Mouse (Mus musculus) embryo, embryonic 10 days (tissue): ENCODE measurements at regions not wholly inside any gene's neighbourhood (a gene's known extent, or its start where the extent isn't known, plus 50 kb on each side); places are given as distances from the start of the nearest gene placed in this dataset.

Experiments used
- DNase-seq: peaks from one replicate; pipeline ENCODE4 v3.0.0-alpha.2; 2015; ENCODE audit warnings: low spot score

GRCm38 (mm10) chr4:148384251-148385230 is 60.0 kb downstream of the Ubiad1 start:
- DNase-seq: peak; percentile 84

- no peak for DNase-seq
These were observed 64.0 kb downstream of the Ubiad1 start for GRCm38 (mm10) chr4:148380562-148380961.

- DNase-seq: no peak
These were observed 66.1 kb downstream of the Ubiad1 start for GRCm38 (mm10) chr4:148378491-148378890.

GRCm38 (mm10) chr4:148377368-148377767 is 67.2 kb downstream of the Ubiad1 start:
- DNase-seq: peak; percentile 67

GRCm38 (mm10) chr4:148376439-148376838 is 68.1 kb downstream of the Ubiad1 start:
- DNase-seq: peak; percentile 51

- DNase-seq: no peak
These were observed 73.1 kb downstream of the Ubiad1 start for GRCm38 (mm10) chr4:148371489-148371888.

- DNase-seq: no peak
These were observed 76.9 kb downstream of the Ubiad1 start for GRCm38 (mm10) chr4:148367671-148368070.

- peak; percentile 45 for DNase-seq
These were observed 78.0 kb upstream of the Disp3 start for GRCm38 (mm10) chr4:148365804-148366203.

- peak; percentile 18 for DNase-seq
These were observed 75.8 kb upstream of the Disp3 start for GRCm38 (mm10) chr4:148363366-148364121.

GRCm38 (mm10) chr4:148360931-148361330 is 73.2 kb upstream of the Disp3 start:
- no peak for DNase-seq

- DNase-seq: no peak
These were observed 70.6 kb upstream of the Disp3 start for GRCm38 (mm10) chr4:148358336-148358735.

- no peak for DNase-seq
These were observed 69.5 kb upstream of the Disp3 start for GRCm38 (mm10) chr4:148357221-148357621.

- DNase-seq: no peak
These were observed 68.9 kb upstream of the Disp3 start for GRCm38 (mm10) chr4:148356654-148357053.

- DNase-seq: no peak
These were observed 66.2 kb upstream of the Disp3 start for GRCm38 (mm10) chr4:148353969-148354368.

- DNase-seq: no peak
These were observed 64.9 kb upstream of the Disp3 start for GRCm38 (mm10) chr4:148352690-148353089.

- no peak for DNase-seq
These were observed 53.9 kb upstream of the Disp3 start for GRCm38 (mm10) chr4:148341531-148342157.

- DNase-seq: no peak
These were observed 52.6 kb upstream of the Disp3 start for GRCm38 (mm10) chr4:148340342-148340741.

GRCm38 (mm10) chr4:148337890-148338880 is 50.4 kb upstream of the Disp3 start:
- peak; percentile 84 for DNase-seq
